14 mouse cellular contexts compared by ENCODE assay signal in the genomic region with DNA sequence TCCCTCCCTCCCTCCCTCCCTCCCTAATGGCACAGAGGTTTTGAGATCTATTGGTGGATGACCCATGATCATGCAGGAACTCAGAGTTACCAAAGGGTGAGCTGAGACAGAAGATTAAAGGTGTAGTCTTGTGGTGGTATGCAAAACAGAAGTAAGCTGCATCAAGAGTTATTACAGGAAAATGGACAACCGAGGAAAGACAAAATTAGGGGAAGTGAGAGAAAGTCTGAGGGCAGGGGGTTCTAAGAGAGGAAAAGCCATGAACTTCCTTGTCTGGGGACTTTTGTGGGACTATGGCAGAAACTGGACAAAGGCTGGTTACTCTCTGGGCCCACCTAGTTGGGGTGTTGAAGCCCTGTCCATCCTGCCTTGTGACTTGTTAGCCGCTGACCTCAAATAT. TPM values are rescaled to one million over a fixed set of nuclear protein-coding genes. Genes with fewer than 3 reads are reported as not detected.
"Had no signal": no experiment of that assay in that cellular context is flagged by ENCODE, and none has a peak within 500 bp of the region (broad histone marks: within the 10 kb centered on the region; RNA-seq: fewer than 3 reads in every experiment).

No protein-coding gene starts in this region.

RNA-seq across cellular contexts. Expression of a gene that starts 11.0 kb away (rescaled TPM):
- total RNA-seq: heart, postnatal 10 days; heart, postnatal 25 days; heart, postnatal 36 days; heart, postnatal 4 days; hindbrain, postnatal 0 days; layer of hippocampus, adult 2 months; layer of hippocampus, adult 8-10 months; layer of hippocampus, postnatal 14 days; layer of hippocampus, postnatal 25 days; layer of hippocampus, postnatal 36 days; left cerebral cortex, adult 18-20 months had no signal

RNA-seq across cellular contexts. Expression of a gene that starts 24.5 kb away (rescaled TPM):
- total RNA-seq: heart, postnatal 10 days; heart, postnatal 14 days; heart, postnatal 25 days; heart, postnatal 36 days; heart, postnatal 4 days; hindbrain, postnatal 0 days; layer of hippocampus, adult 18-20 months; layer of hippocampus, adult 2 months; layer of hippocampus, adult 8-10 months; layer of hippocampus, postnatal 10 days; layer of hippocampus, postnatal 14 days; layer of hippocampus, postnatal 25 days; layer of hippocampus, postnatal 36 days; left cerebral cortex, adult 18-20 months had no signal

RNA-seq across cellular contexts. Expression of a gene that starts 43.8 kb away (rescaled TPM):
- total RNA-seq: heart, postnatal 10 days; heart, postnatal 14 days; heart, postnatal 25 days; heart, postnatal 36 days; heart, postnatal 4 days; hindbrain, postnatal 0 days; layer of hippocampus, adult 18-20 months; layer of hippocampus, adult 2 months; layer of hippocampus, adult 8-10 months; layer of hippocampus, postnatal 10 days; layer of hippocampus, postnatal 14 days; layer of hippocampus, postnatal 25 days; layer of hippocampus, postnatal 36 days; left cerebral cortex, adult 18-20 months had no signal
